Mouse (Mus musculus) adrenal gland, adult 10 weeks (tissue): ENCODE measurements around the gene Fbxo30. TPM values are rescaled to one million over a fixed set of nuclear protein-coding genes. Genes with fewer than 3 reads are reported as not detected.

Source experiments
- polyA plus RNA-seq: library from polyadenylated mRNA; stranded (reverse); fragments of 350-450 nt; fragmentation: Illumina TruSeq; extraction: RNeasy Lipid Tissue Mini Kit (QIAGEN cat#74804); gene quantifications from one replicate; pipeline ENCODE4 v1.2.3, GENCODE M21; 2014; ENCODE audit warnings: low read depth, low replicate concordance

Gene Fbxo30
- 64.8 TPM for polyA plus RNA-seq

DNA sequence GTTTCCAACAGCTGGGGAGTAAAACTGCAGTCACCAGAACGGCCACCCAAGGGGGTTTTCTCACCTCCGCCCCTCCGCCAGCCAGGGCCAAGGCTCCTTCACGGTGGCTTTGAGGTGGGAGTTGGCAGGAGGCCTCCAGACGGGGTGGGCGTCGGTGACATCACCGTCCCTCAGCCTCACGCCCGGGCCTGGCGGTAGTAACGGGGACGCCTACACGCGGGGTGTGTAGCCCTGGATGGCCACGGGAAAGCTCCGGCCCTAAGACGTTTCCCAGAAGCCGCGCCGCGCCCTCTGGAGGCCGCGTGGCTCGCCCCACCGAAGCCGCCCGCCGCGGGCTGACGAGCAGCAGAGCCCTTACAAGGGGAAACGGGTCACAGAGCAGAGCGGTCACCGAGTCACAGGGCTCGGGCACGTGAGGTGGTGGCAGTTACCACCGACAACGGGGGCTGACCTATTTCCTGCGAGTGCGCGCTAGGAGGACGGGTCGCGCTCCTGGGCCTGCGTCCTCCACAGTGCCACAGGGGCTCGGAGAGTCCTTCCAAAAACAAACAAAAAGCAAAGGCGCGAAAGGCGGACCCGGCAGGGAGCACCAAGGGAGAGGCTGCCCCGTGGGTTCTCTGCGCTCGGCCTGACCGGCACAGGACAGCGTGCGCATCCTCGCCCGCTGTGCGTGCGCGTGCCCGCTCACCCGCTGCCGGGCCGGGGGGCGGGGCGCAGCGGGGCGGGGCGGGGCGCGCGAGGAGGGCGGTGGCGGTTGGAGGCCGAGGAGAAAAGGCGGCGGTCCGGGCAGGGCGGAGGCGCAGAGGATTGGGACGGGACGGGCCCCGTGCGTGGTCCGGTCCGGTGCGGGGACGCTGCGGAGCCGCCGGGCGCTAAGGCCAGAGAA is at the start of gene Fbxo30:
TSS of gene Fbxo30 (plus strand) at position 753 of the 886 bp plus-strand sequence.

DNA sequence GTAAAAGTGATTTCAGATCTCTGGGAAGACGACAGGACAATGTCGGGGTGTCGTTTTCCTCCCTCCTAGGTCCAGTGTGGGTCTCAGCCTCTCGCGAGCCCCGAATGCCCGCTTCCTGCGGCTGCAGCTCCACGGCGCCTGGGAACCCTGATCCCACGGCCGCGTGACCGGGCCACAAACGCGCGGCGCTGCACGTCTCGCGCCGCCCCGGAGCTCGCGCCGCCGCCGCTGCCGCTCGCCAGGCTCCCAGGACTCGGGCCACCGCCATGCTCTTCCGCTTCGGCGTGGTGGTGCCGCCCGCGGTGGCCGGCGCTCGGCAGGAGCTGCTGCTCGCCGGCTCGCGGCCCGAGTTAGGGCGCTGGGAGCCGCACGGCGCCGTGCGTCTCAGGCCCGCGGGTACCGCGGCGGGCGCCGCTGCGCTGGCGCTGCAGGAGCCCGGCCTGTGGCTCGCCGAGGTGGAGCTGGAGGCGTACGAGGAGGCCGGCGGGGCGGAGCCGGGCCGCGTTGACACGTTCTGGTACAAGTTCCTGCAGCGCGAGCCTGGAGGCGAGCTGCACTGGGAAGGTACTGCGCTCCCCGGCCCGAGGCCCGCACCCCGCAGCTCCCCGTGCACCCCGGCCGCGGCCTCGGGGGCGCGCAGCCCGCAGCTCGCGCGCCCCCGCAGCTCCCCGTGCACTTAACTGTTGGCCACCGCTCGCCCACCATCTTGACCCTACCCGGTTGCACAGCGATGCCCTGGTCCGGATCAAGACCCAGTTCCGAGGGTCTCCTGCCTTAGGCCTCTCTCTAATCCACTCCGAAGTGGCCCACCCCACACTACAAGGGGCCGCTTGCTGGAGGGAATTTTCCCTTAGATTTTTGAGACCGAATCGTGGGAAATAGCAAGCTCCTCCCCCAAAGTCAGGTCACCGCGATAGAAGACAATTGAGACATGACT is 62.3 kb downstream of the Fbxo30 start, which contains the start of gene Epm2a:
TSS of gene Epm2a (plus strand) at position 200 of the 937 bp plus-strand sequence.

Other genes starting within 250 kb of the Fbxo30 start
- gene Grm1, start 199.0 kb upstream of the Fbxo30 start, polyA plus RNA-seq: not detected
- gene Shprh, start 131.9 kb upstream of the Fbxo30 start, polyA plus RNA-seq: 29.1 TPM
- gene Epm2a, start 62.1 kb downstream of the Fbxo30 start, polyA plus RNA-seq: 23.3 TPM